Mouse (Mus musculus): Measurements from ENCODE around the gene Slc25a38.

Slc25a38 gene

GRCm38 (mm10) chr9:120144474-120144873 is 34.3 kb downstream of the Slc25a38 start:
- in situ Hi-C loops (cut with MboI): no loop called here

DNA sequence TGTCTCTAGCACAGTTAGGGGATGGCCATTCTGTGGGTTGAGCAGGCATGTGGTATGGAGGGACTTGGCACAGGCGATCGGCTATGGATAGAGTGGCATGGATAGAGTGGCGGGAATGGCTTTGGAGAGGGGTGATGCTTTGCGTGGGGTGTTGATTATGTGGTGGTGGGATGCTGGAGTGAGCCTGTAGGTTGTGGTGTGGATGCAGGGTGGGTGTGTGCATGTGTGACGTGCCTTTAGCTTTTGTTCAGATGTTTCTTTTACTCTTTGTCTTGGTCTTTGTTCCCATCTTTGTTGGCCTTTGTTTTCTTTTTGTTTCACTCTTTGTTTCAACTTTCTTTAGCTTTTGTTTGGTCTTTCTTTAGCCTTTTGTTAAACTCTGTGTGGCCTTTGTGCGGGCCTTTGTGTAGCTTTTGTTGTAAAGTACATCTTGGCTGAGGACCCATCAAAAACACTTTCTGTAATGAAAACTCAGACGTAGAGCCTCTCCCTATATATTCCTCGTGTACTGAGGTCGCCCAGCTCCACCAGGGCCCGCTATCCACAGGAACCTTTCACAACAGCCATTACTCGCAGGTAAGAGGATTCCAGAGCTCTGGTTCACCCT is 39.2 kb downstream of the Slc25a38 start, which contains the start of gene Mobp:
Gene Mobp, plus strand, starts transcription at position 486 of the 607 bp plus-strand sequence.
- in situ Hi-C loops (cut with MboI): no loop called here

DNA sequence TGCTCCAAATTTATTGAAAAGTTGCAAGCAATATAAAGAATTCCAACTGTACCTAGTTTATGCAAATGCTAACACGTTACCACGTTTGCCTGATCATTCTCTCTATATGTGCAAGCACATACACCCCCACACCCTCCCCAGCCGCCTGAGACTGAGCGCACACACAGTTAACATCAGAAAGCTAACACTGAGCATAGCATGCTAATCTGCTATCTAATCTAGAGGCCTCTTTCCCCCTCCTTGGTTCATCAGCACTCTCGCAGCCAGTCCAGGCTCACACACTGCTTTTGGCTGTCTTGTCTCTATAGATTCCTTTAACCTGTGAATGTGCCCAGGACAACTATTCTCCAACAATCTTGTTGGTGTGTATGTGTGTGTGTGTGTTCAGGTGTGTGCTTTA is 41.0 kb downstream of the Slc25a38 start:
- in situ Hi-C loops (cut with MboI): no loop called here

GRCm38 (mm10) chr9:120151906-120152399 is 41.8 kb downstream of the Slc25a38 start:
- in situ Hi-C loops (cut with MboI): no loop called here

DNA sequence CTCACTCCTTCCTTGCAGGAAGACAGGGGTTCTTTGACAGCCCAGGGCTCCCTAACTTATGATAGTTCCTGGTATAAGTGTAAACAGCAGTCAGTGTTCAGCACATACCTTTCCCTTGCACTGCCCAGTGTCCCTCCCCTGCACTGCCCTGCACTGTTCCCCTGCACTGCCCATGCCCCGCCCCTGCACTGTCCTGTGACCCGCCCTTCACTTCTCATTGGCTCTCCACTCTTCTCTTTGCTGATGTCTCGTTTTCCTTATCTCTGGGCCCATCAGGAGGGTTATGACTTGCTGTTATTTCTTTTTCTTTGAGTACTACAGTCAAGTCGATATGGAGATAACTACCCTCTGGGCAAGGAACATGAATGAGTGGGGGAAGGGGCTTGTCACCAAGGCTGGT is 47.9 kb downstream of the Slc25a38 start:
- in situ Hi-C loops (cut with MboI): no loop called here

DNA sequence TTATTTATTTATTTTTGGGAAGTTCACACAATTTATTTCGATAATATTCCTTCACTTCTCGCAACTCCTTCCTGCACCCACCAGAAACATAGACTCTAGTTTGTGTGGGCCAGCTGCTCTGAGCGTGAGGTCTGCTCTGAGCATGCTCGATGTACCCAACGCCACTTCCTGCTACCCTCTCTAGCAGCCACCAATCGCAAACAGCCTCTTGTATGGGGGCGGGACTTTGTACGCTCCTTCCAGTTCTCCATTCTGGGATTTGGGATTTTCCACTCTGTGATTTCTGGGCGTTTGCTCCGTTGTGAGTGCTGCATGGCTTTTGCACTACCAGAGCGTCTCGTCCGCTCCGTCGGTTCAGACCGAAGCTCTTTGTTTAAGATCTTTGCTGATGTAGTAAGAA is 53.7 kb downstream of the Slc25a38 start:
- in situ Hi-C loops (cut with MboI): no loop called here

- in situ Hi-C loops (cut with MboI): no loop called here
Observed at GRCm38 (mm10) chr9:120167826-120168225, 57.7 kb downstream of the Slc25a38 start.

DNA sequence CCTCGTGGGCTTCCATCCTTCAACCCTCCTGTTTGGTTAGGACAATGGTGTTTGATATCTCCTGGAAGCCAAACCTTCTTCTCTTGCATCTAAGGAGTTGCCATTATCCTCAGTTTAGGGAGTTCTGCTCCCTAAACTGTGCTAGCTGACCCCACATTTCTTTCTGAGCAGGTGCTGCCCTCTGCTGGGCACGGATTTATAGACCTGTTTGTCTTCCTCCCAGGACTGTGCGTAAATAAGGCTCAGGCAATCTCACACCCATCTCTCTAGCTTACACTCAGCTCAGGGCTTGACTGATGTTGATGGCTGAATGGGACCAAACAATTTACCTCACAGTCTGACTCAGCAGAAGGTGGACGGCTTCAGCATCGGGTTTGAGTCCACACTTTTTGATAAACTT is 61.1 kb downstream of the Slc25a38 start:
- in situ Hi-C loops (cut with MboI): no loop called here
